Comparison of ENCODE assay signal across 9 mouse cellular contexts in the genomic region with DNA sequence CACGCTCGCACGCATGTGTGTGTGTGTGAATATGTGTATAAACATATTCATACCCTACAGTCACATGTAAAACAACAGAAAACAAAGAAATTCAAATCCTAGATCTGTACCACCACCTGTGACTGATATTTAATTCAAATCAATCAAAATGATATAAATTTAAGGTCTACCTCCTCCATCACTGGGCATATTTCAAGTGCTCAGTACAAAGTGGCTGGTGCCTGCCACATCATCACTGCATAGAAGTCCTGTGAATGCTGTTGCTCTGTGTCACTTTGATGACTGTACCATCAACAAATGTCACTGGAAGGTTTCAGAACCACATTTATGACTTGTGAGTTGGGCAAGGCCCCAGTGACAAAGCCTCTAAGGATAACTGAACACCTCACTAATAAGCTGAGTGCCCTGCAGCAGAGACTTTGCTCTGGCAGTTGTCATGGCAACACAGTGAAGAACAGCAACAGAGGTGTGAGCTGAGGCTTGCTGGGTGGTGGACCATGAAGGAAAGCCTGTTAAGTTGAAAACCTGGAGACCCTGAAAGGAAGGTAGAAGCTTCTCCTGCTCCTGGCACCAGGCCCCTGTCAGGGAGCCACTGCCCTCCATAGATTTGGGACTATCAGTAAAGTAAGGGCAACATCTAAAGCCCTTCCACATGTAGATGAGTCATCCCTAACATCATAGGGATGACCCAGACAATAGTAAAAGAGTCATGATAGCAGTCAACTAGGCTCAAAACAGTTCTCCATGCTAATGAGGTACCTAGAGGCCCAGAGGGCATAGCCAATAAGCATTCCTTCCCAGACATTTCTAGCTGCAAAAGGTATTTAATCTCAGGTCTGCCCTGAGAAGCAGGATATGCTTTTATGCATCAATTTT.
DNase-seq lines count a peak whose midpoint lies in the region; ATAC-seq lines count a peak whose summit lies in the region.
"Had no signal": no experiment of that assay in that cellular context is flagged by ENCODE, and none has a peak within 500 bp of the region (broad histone marks: within the 10 kb centered on the region; RNA-seq: fewer than 3 reads in every experiment).

No protein-coding gene starts in this region.

- H3K27ac ChIP-seq in hindbrain, embryonic 14.5 days: no peak overlapping the region
- H3K27ac ChIP-seq in neural tube, embryonic 13.5 days (replicated peaks): no peak overlapping the region

- no peaks in the 10 kb centered on the region for H3K9me3 ChIP-seq in hindbrain, embryonic 14.5 days (ENCODE audit: control insufficient read depth, low read length)
- no peaks in the 10 kb centered on the region for H3K9me3 ChIP-seq in neural tube, embryonic 13.5 days

- ATAC-seq in hindbrain, embryonic 14.5 days (ENCODE audit: low FRiP score): peak; percentile 88
- ATAC-seq in neural tube, embryonic 13.5 days (ENCODE audit: low read depth): 0 out of 2 replicates have a peak, but pooled peaks have one; percentile 40

- H3K4me2 ChIP-seq in hindbrain, embryonic 14.5 days (replicated peaks): no peak overlapping the region
- H3K4me2 ChIP-seq in neural tube, embryonic 13.5 days: no peak overlapping the region

- H3K36me3 ChIP-seq in hindbrain, embryonic 14.5 days (replicated peaks; ENCODE audit: control insufficient read depth, insufficient read depth): no peaks in the 10 kb centered on the region
- H3K36me3 ChIP-seq in neural tube, embryonic 13.5 days: no peaks in the 10 kb centered on the region

- 0 out of 2 replicates have a peak, but pooled peaks cover 6% of the 10 kb centered on the region for H3K4me1 ChIP-seq in hindbrain, embryonic 14.5 days (replicated peaks; ENCODE audit: control insufficient read depth, insufficient read depth, low read length)
- H3K4me1 ChIP-seq in neural tube, embryonic 13.5 days (replicated peaks): no peaks in the 10 kb centered on the region

- H3K27me3 ChIP-seq in hindbrain, embryonic 14.5 days (ENCODE audit: control insufficient read depth, insufficient read depth, low read length): no peaks in the 10 kb centered on the region
- H3K27me3 ChIP-seq in neural tube, embryonic 13.5 days: no peaks in the 10 kb centered on the region

- WGBS in hindbrain, embryonic 14.5 days: 94% methylated on average over 3 of the region's 3 CpGs
- WGBS in neural tube, embryonic 13.5 days: 97% methylated on average over 3 of the region's 3 CpGs

- DNase-seq in kidney, adult 9 months: peak; percentile 5
- DNase-seq in kidney, postnatal 10 days: no peak
- DNase-seq in brain, adult 2 months (ENCODE audit: low read depth, low spot score): peak; percentile 65
- peak; percentile 28 for DNase-seq in hindbrain, embryonic 14.5 days (ENCODE audit: low spot score)
- no peak for DNase-seq in adipocyte (ENCODE audit: low spot score)
- DNase-seq in layer of hippocampus, adult 8-10 months (ENCODE audit: low spot score in 2 of 2): no peak
- DNase-seq: cerebellum, postnatal 36 days; liver had no signal

- H3K4me3 ChIP-seq in hindbrain, embryonic 14.5 days (replicated peaks; ENCODE audit: low read length): no peak overlapping the region
- no peak overlapping the region for H3K4me3 ChIP-seq in neural tube, embryonic 13.5 days

- no peak overlapping the region for H3K9ac ChIP-seq in hindbrain, embryonic 14.5 days
- H3K9ac ChIP-seq in neural tube, embryonic 13.5 days: no peak overlapping the region

Comparison
In these comparisons a context has a peak if more than half of its experiments do, and no peak if none do; other contexts are left out.
1. DNase-seq: peak in kidney, adult 9 months (single experiment), brain, adult 2 months (single experiment) and hindbrain, embryonic 14.5 days (single experiment); none in kidney, postnatal 10 days (single experiment), adipocyte (single experiment) and layer of hippocampus, adult 8-10 months (0 of 2).